In the genomic region with DNA sequence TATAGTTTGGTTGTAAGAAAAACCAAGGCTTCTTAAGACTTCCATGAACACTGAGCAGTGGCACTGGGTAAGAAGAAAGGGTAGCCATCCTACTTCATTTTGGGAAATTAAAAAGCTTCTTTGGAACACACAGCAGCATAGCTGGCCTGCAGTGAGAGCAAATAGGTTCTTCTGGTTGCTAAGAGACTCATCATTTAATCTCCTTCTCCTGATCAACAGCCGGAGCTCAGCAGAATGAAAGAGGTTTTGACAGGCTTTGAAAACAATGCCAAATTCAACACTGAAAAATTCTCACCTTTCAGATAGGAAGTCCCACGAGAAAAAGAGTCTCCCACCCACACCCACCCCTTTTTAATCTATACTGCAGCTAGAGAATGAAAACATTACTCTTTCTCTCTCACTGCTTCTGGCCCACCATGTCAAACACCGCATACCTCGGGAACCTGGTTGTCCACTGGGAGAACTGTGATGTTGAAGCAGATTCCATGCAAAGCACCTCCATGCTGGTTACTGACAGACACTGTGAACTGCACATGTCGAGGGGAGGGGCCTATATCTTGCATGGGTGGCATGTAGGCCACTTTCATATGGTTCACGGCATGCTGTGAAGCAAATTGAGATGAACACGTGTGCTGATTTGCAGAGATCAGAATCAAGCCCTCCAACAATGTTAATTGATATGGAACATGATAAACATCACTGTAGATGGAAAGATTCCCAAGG, we compare ENCODE assay signal across 24 mouse cellular contexts.
DNase-seq lines count a peak whose midpoint lies in the region; ATAC-seq lines count a peak whose summit lies in the region.
"Had no signal": no experiment of that assay in that cellular context is flagged by ENCODE, and none has a peak within 500 bp of the region (broad histone marks: within the 10 kb centered on the region; RNA-seq: fewer than 3 reads in every experiment).

No protein-coding gene starts in this region.

- H3K4me2 ChIP-seq in forebrain, embryonic 14.5 days (ENCODE audit: low read length), result no peak overlapping the region
- H3K4me2 ChIP-seq in midbrain, embryonic 12.5 days (replicated peaks), result no peak overlapping the region
- H3K4me2 ChIP-seq: heart, embryonic 13.5 days; hindbrain, embryonic 15.5 days; neural tube, embryonic 12.5 days had no signal

- WGBS in forebrain, embryonic 14.5 days, result 37% methylated on average over 7 of the region's 7 CpGs
- 51% methylated on average over 7 of the region's 7 CpGs for WGBS in midbrain, embryonic 12.5 days

- H3K4me1 ChIP-seq in forebrain, embryonic 14.5 days (ENCODE audit: control insufficient read depth, insufficient read depth, low read length), result peaks cover 5% of the 10 kb centered on the region
- H3K4me1 ChIP-seq in midbrain, embryonic 12.5 days, result peaks cover 9% of the 10 kb centered on the region
- H3K4me1 ChIP-seq: heart, embryonic 13.5 days; hindbrain, embryonic 15.5 days; neural tube, embryonic 12.5 days had no signal

- H3K27ac ChIP-seq in forebrain, embryonic 14.5 days (ENCODE audit: low read depth, low read length), result 0 out of 2 replicates have a peak overlapping the region, but pooled peaks have one; percentile 5
- H3K27ac ChIP-seq in midbrain, embryonic 12.5 days (replicated peaks), result 0 out of 2 replicates have a peak overlapping the region, but pooled peaks have one; percentile 35
- H3K27ac ChIP-seq: heart, embryonic 13.5 days; hindbrain, embryonic 15.5 days; liver, embryonic 14.5 days; macrophage; neural tube, embryonic 12.5 days had no signal

- H3K36me3 ChIP-seq in forebrain, embryonic 14.5 days (ENCODE audit: control insufficient read depth, insufficient read depth, low read length), result no peaks in the 10 kb centered on the region
- no peaks in the 10 kb centered on the region for H3K36me3 ChIP-seq in midbrain, embryonic 12.5 days
- H3K36me3 ChIP-seq: hindbrain, embryonic 15.5 days; neural tube, embryonic 12.5 days had no signal

- DNase-seq in retina, postnatal 1 day, result peak; percentile 36
- DNase-seq in retina, embryonic 14.5 days (ENCODE audit: low spot score), result no peak
- peak; percentile 46 for DNase-seq in forebrain, embryonic 14.5 days (ENCODE audit: low spot score)
- no peak for DNase-seq in kidney, postnatal 25 days
- DNase-seq in adrenal gland, postnatal 25 days, result no peak
- DNase-seq: adrenal gland, postnatal 36 days; B cell, adult 2 months; cerebellum, adult 8-10 months; cerebellum, postnatal 25 days; heart, postnatal 10 days; kidney, adult 18-20 months; liver; lung, adult 2 months; lung, postnatal 10 days; right cerebral cortex, postnatal 14 days; thymus, postnatal 14 days had no signal

- H3K9ac ChIP-seq in forebrain, embryonic 14.5 days (ENCODE audit: low read length), result no peak overlapping the region
- H3K9ac ChIP-seq in midbrain, embryonic 12.5 days (replicated peaks), result no peak overlapping the region
- H3K9ac ChIP-seq: heart, embryonic 13.5 days; hindbrain, embryonic 15.5 days; liver, embryonic 14.5 days; neural tube, embryonic 12.5 days had no signal

- H3K27me3 ChIP-seq in forebrain, embryonic 14.5 days (replicated peaks; ENCODE audit: control insufficient read depth, insufficient read depth, low read length), result no peaks in the 10 kb centered on the region
- no peaks in the 10 kb centered on the region for H3K27me3 ChIP-seq in midbrain, embryonic 12.5 days
- H3K27me3 ChIP-seq: heart, embryonic 13.5 days; hindbrain, embryonic 15.5 days; neural tube, embryonic 12.5 days had no signal

- H3K4me3 ChIP-seq in forebrain, embryonic 14.5 days (ENCODE audit: low read depth, low read length), result no peak overlapping the region
- H3K4me3 ChIP-seq in midbrain, embryonic 12.5 days, result no peak overlapping the region
- H3K4me3 ChIP-seq: heart, embryonic 13.5 days; hindbrain, embryonic 15.5 days; myocyte; neural tube, embryonic 12.5 days had no signal

- peak; percentile 44; the same call in 1 of the 2 replicates for ATAC-seq in forebrain, embryonic 14.5 days
- no peak for ATAC-seq in midbrain, embryonic 12.5 days (ENCODE audit: low FRiP score, low read depth)
- no peak for ATAC-seq in megakaryocyte, adult 5-6 weeks (ENCODE audit: poor library complexity, severe bottlenecking)

- no peaks in the 10 kb centered on the region for H3K9me3 ChIP-seq in forebrain, embryonic 14.5 days (replicated peaks; ENCODE audit: control insufficient read depth, low read length)
- H3K9me3 ChIP-seq in midbrain, embryonic 12.5 days, result no peaks in the 10 kb centered on the region
- H3K9me3 ChIP-seq: heart, embryonic 13.5 days; hindbrain, embryonic 15.5 days; neural tube, embryonic 12.5 days had no signal

Comparison
In these comparisons a context has a peak if more than half of its experiments do, and no peak if none do; other contexts are left out.
1. DNase-seq: peak in retina, postnatal 1 day (single experiment) and forebrain, embryonic 14.5 days (single experiment); none in retina, embryonic 14.5 days (single experiment), kidney, postnatal 25 days (0 of 2) and adrenal gland, postnatal 25 days (single experiment).